Mouse (Mus musculus) splenic B cell, adult 2 months (primary cell): ENCODE measurements at regions not wholly inside any gene's neighbourhood (a gene's known extent, or its start where the extent isn't known, plus 50 kb on each side); places are given as distances from the start of the nearest gene placed in this dataset.
A peak's percentile ranks its signal among the peaks of the same experiment; 100 is the strongest.

Experiments
- DNase-seq: peaks from one replicate; pipeline ENCODE4 v3.0.0-alpha.2; 2011; ENCODE audit warnings: low read depth, low spot score
- H3K27me3 ChIP-seq: 2 replicates; pipeline ENCODE4 v1.6.1; 2012; ENCODE audit warnings: mild to moderate bottlenecking, low read length, moderate library complexity, mixed read lengths; ENCODE audit not compliant: control insufficient read depth, poor library complexity, insufficient read depth, severe bottlenecking
- H3K36me3 ChIP-seq: 2 replicates; pipeline ENCODE4 v1.6.1; 2012; ENCODE audit warnings: mild to moderate bottlenecking, low read length, moderate library complexity, mixed read lengths; ENCODE audit not compliant: control insufficient read depth, poor library complexity, insufficient read depth, severe bottlenecking

GRCm38 (mm10) chr16:30176306-30176705 is 91.0 kb downstream of the Cpn2 start:
- Histone ChIP-seq H3K36me3 (no peaks in the 10 kb centered on the region), H3K27me3 (no peaks in the 10 kb centered on the region)
- no peak for DNase-seq

- no peak for DNase-seq
- Histone ChIP-seq H3K27me3 (no peaks in the 10 kb centered on the region), H3K36me3 (no peaks in the 10 kb centered on the region)
These were observed 89.5 kb downstream of the Cpn2 start for GRCm38 (mm10) chr16:30177769-30178168.

- peak; percentile 32 for DNase-seq
- no peaks in the 10 kb centered on the region for H3K36me3 ChIP-seq
- H3K27me3 ChIP-seq = no peaks in the 10 kb centered on the region
These were observed 88.7 kb downstream of the Cpn2 start for GRCm38 (mm10) chr16:30178596-30178995.

DNA sequence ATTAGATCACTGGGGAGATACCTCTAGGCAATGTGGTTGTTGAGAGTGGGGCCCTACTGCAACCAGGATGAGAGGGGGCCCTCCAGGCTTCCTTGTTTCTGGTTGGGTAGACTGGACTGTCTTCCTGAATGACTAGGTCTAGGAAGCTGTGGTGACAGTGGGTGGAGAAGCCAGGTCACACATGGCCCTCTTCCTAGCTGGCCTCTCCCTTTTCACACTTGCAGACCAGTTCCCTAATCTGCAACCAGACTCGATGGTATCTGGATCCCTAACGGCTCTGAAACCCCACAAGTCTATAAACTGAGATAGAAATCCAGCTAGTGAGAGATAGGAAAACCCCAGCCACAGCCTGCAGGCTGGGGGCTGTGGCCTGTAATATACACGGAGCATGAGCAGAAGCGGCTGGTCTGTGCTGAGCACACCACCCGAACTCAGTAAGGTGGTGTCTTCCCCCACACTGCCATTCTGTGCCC is 87.8 kb downstream of the Cpn2 start:
- Histone ChIP-seq H3K36me3 (no peaks in the 10 kb centered on the region), H3K27me3 (no peaks in the 10 kb centered on the region)
- no peak for DNase-seq

- Histone ChIP-seq H3K27me3 (no peaks in the 10 kb centered on the region), H3K36me3 (no peaks in the 10 kb centered on the region)
- peak; percentile 38 for DNase-seq
These were observed 86.2 kb downstream of the Cpn2 start for GRCm38 (mm10) chr16:30181116-30181515.

DNA sequence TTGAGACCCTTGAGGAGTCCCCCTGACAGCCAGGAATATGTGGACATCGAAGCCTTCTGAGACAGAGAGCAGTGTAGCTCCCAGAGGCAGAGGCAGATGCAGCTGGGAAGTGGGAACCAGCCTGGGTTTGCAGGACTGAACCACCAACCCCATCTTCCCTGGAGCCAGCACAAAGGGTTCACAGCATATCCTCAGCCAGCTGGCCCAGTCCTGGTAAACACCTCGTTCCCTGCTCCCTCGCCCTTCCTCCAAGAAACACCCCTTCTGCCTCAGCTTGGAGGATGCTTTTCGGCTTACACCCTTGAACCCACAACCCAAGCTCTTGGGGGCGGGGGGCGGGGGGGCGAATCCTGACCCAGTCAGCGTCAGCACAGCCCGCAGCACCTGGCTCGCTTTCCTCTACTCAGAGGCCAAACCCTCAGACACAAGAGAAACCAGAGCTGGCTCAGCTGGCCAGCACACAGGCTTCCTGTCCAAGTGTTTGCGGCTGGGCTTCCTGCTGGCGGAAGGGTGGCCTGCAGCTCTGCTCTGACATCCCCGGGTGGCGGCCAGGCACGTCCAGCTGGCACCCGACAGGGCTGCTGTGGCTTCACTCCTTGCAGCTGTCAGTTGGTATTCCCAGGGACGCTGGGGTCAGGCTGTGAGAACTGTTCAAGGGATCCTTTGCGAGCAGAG is 82.6 kb downstream of the Cpn2 start:
- peak; percentile 40 for DNase-seq
- Histone ChIP-seq H3K27me3 (no peaks in the 10 kb centered on the region), H3K36me3 (no peaks in the 10 kb centered on the region)

- DNase-seq = no peak
- no peaks in the 10 kb centered on the region for H3K36me3 ChIP-seq
- H3K27me3 ChIP-seq = no peaks in the 10 kb centered on the region
These were observed 81.6 kb downstream of the Cpn2 start for GRCm38 (mm10) chr16:30185707-30186106.

GRCm38 (mm10) chr16:30186201-30186700 is 81.0 kb downstream of the Cpn2 start:
- DNase-seq = no peak
- Histone ChIP-seq H3K27me3 (no peaks in the 10 kb centered on the region), H3K36me3 (no peaks in the 10 kb centered on the region)

- no peak for DNase-seq
- Histone ChIP-seq H3K27me3 (no peaks in the 10 kb centered on the region), H3K36me3 (no peaks in the 10 kb centered on the region)
These were observed 80.5 kb downstream of the Cpn2 start for GRCm38 (mm10) chr16:30186701-30187270.

- no peaks in the 10 kb centered on the region for H3K27me3 ChIP-seq
- DNase-seq = peak; percentile 19
These were observed 79.9 kb downstream of the Cpn2 start for GRCm38 (mm10) chr16:30187400-30187799.

DNA sequence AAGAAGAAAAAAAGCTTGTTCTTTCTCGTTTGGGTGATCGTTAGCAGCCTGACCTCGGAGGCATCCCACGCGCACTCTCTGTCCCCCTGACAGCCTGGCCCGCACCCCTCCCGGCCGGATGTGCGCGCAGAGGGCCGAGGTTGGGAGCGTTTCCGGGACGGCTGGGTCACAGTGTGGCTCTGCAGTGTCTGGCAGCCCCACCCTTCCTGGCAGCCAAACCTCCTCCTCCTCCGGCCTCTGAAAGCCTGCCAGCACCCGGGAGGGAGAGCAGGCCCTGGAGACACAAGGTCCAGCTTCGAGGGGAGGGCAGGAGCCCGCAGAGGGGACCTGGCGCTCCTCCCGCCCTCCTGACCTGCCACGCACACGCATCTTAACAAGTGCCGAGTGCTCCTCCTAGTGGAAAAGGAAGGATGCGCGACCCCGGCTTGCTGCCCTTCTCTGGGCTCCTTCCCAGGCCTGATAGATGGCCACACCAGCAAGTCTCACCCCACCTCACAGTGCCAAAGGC is 79.3 kb downstream of the Cpn2 start:
- H3K36me3 ChIP-seq = no peaks in the 10 kb centered on the region
- H3K27me3 ChIP-seq = no peaks in the 10 kb centered on the region
- DNase-seq = peak; percentile 84

More at GRCm38 (mm10) chr16:30187400-30187799, 79.9 kb downstream of the Cpn2 start:
- H3K36me3 ChIP-seq = no peaks in the 10 kb centered on the region

DNA sequence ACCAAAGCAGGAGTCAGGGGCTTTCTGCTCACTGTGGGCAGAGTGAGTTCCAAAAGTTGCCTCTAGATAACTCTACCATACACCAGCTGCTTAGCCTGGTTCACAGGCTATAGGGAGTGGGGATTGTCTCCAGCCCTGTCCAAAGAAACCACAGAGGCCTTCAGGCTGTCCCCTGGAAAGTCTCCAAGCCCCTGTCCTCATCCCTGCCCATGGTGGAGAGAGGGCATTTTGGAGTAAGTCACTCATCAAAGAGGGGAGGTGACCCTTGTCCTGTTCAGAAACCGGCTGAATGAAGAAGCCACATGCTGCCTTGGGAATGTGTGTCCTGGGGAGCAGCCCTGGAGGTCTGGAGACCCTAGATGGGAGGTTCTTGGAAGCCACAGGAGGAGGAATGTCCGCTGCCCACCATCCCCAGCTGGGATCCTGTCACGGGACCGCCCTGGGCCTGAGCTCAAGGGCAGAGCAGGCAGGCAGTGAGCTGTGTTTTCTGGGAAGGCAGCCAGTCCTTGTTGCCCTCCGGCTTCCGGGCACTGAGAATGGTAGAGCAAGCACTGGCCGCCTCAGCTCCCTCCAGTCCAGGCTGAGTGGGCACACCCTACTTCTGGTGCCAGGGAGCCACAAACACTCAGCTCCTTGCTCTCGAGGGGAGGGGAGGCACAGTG is 78.4 kb downstream of the Cpn2 start:
- H3K27me3 ChIP-seq = no peaks in the 10 kb centered on the region
- DNase-seq = no peak
- no peaks in the 10 kb centered on the region for H3K36me3 ChIP-seq

- Histone ChIP-seq H3K27me3 (no peaks in the 10 kb centered on the region), H3K36me3 (no peaks in the 10 kb centered on the region)
- no peak for DNase-seq
These were observed 76.9 kb downstream of the Cpn2 start for GRCm38 (mm10) chr16:30190351-30190750.

DNA sequence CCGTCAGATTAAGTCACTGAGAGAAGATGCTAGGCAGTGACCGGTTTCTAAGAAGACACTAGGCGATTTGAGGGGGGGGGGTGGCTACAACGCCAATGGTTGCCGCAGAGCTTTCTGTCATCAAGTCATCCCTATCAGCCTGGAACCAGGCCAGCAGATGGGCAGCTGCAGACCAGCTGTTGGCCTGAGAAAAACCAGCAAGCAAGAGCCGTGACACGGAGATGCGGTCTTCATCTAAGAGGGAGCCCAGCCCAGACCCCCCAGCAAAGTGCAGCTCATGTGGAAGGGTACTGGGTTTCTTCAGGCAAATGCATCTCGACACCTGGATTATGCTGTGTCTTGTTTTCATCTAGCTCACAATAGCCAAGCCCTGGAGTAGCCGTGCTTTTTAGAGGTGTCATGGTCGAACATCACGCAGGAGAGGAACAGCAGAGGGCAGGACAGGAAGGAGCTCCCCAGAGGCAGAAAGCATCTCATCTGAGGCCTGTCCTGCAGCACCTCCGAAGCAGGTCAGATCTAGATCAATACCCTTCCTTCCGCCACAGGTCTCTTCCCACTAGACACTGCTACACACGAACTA is 76.3 kb downstream of the Cpn2 start:
- Histone ChIP-seq H3K27me3 (no peaks in the 10 kb centered on the region), H3K36me3 (no peaks in the 10 kb centered on the region)
- DNase-seq = peak; percentile 41
